Mouse (Mus musculus) heart, adult 2 months (tissue): ENCODE measurements around the gene Olfr430. TPM values are rescaled to one million over a fixed set of nuclear protein-coding genes. Genes with fewer than 3 reads are reported as not detected.

ENCODE experiments used
- DNase-seq, 2 experiments: peaks; one replicate each; pipeline ENCODE4 v3.0.0; 2021
- H3K27ac ChIP-seq: fragments of 200-600 bp; 2 replicates; pipeline ENCODE4 v1.8.1; 2022
- H3K27me3 ChIP-seq: fragments of 200-500 bp; 2 replicates; pipeline ENCODE4 v1.6.1; 2012; ENCODE audit warnings: mild to moderate bottlenecking, low read length, inconsistent platforms, mixed read lengths; ENCODE audit not compliant: control insufficient read depth, insufficient read depth
- H3K36me3 ChIP-seq: fragments of 200-500 bp; 2 replicates; pipeline ENCODE4 v1.6.1; 2012; ENCODE audit warnings: low read length, inconsistent platforms; ENCODE audit not compliant: control insufficient read depth, insufficient read depth
- H3K4me1 ChIP-seq: fragments of 200-500 bp; 2 replicates; pipeline ENCODE4 v1.6.1; 2011; ENCODE audit warnings: low read length; ENCODE audit not compliant: control insufficient read depth, insufficient read depth
- H3K4me3 ChIP-seq: fragments of 200-600 bp; 2 replicates; pipeline ENCODE4 v1.8.1; 2022
- H3K79me2 ChIP-seq: fragments of 200-500 bp; replicated peaks from 2 replicates; pipeline ENCODE4 v1.6.1; 2012; ENCODE audit warnings: mild to moderate bottlenecking, inconsistent platforms, low read length, moderate library complexity, mixed read lengths; ENCODE audit not compliant: control insufficient read depth, insufficient read depth
- H3K9ac ChIP-seq: fragments of 200-500 bp; 2 replicates; pipeline ENCODE4 v1.6.1; 2012; ENCODE audit warnings: low read depth, mild to moderate bottlenecking, control low read depth, inconsistent platforms, low read length, mixed read lengths
- CTCF ChIP-seq: fragments of 200-600 bp; IDR thresholded peaks from 2 replicates; pipeline ENCODE4 v1.8.1; 2022; ENCODE audit warnings: antibody characterized with exemption, mild to moderate bottlenecking, moderate library complexity
- EP300 ChIP-seq: fragments of 200-500 bp; IDR thresholded peaks from 2 replicates; pipeline ENCODE4 v1.6.1; 2011; ENCODE audit warnings: low read depth, low read length, control low read depth; ENCODE audit not compliant: insufficient read depth
- POLR2A ChIP-seq: fragments of 200-500 bp; IDR thresholded peaks from 2 replicates; pipeline ENCODE4 v1.6.1; 2011; ENCODE audit warnings: mild to moderate bottlenecking, low read depth, low read length, control low read depth; ENCODE audit not compliant: insufficient read depth
- WGBS: fragments of 180-500 bp; shearing (Covaris S2); methylation state at CpG from one replicate; pipeline ENCODE4 v1.1.7; 2018; 5-methylcytosine and 5-hydroxymethylcytosine counted together
- intact Hi-C: fragments of 180-260 bp; cut with DNase I; formaldehyde crosslinking; loops from one replicate; pipeline ENCODE4 v1.15.1; 2025
- polyA plus RNA-seq: library from polyadenylated mRNA; depleted of rRNA; stranded (reverse); fragments of >200 nt; gene quantifications from 2 replicates; pipeline ENCODE4 v1.2.3, GENCODE M21; 2012; rRNA removed
- total RNA-seq, 2 experiments: library from RNA; stranded (reverse); gene quantifications; 2 replicates each; pipeline ENCODE4 v1.2.3; 2021

Olfr430 gene
- total and polyA plus RNA-seq, 3 experiments, result not detected

DNA sequence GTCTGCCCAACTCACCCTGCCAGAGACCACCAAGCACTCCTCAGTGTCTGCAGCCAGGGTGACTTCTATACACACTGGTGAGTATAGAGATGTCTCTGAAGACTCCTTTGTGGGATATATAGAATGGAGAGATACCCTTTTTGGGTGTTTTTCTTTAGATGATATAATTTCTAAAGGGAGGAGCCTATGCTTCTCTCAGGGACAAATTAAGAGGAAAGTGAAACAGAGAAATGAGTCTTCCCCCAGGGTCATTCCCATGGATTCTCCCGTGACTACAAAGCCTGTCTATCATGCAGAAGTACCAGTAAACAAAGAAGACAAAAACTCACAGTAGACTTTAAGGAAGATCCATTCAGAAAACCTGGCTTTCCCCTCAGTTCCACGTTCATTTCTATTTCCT lies 54.7 kb downstream of the Olfr430 start, which contains the start of gene Olfr231:
Gene Olfr231 (minus strand): TSS at position 101 of the 400 bp plus-strand sequence.
- DNase-seq, result no peak
- Histone ChIP-seq H3K4me1 (no peaks in the 10 kb centered on the region), H3K27ac (no peak within 1 kb of the TSS), H3K27me3 (no peaks in the 10 kb centered on the region), H3K9ac (no peak within 1 kb of the TSS), H3K36me3 (no peaks in the 10 kb centered on the region), H3K4me3 (no peak within 1 kb of the TSS), H3K79me2 (no peaks in the 10 kb centered on the region)
- TF ChIP-seq CTCF, result no peak
- no peak for TF ChIP-seq POLR2A
- no peak for TF ChIP-seq EP300
- intact Hi-C loops, result no loop called here
- 58% methylated on average over 2 of the region's 2 CpGs for WGBS

Other genes starting within 250 kb of the Olfr430 start
- 1 to 10 TPM; 2.6 to 3.0 TPM for gene Ifi211, start 153.6 kb upstream of the Olfr430 start, total RNA-seq
- gene Ifi211, start 153.6 kb upstream of the Olfr430 start, polyA plus RNA-seq, result 0.85 and 1.3 TPM in 2 replicates
- gene Mndal, start 124.1 kb upstream of the Olfr430 start, total RNA-seq, result 10 to 100 TPM; 12.7 to 12.8 TPM
- 6.6 and 6.8 TPM in 2 replicates for gene Mndal, start 124.1 kb upstream of the Olfr430 start, polyA plus RNA-seq
- 10 to 100 TPM in 1 of 2 experiments, 1 to 10 TPM in 1; 9.6 to 14.0 TPM for gene Ifi203, start 123.9 kb upstream of the Olfr430 start, total RNA-seq
- 10.7 and 21.8 TPM in 2 replicates for gene Ifi203, start 123.9 kb upstream of the Olfr430 start, polyA plus RNA-seq
- gene Ifi202b, start 83.9 kb upstream of the Olfr430 start, total RNA-seq, result not detected
- gene Ifi202b, start 83.9 kb upstream of the Olfr430 start, polyA plus RNA-seq, result 0.38 TPM in 1 of 2 replicates, not detected in the other
- 10 to 100 TPM; 15.8 to 18.2 TPM for gene Ifi205, start 34.8 kb upstream of the Olfr430 start, total RNA-seq
- 1.8 and 2.5 TPM in 2 replicates for gene Ifi205, start 34.8 kb upstream of the Olfr430 start, polyA plus RNA-seq
- gene Olfr433, start 25.9 kb upstream of the Olfr430 start, total RNA-seq, result not detected
- 0.12 TPM in 1 of 2 replicates, not detected in the other for gene Olfr433, start 25.9 kb upstream of the Olfr430 start, polyA plus RNA-seq
- not detected for gene Olfr432, start 17.4 kb upstream of the Olfr430 start, total RNA-seq
- not detected in 2 replicates for gene Olfr432, start 17.4 kb upstream of the Olfr430 start, polyA plus RNA-seq
- not detected for gene Olfr429, start 17.7 kb downstream of the Olfr430 start, total RNA-seq
- not detected in 2 replicates for gene Olfr429, start 17.7 kb downstream of the Olfr430 start, polyA plus RNA-seq
- gene Olfr427, start 30.3 kb downstream of the Olfr430 start, total RNA-seq, result not detected
- gene Olfr427, start 30.3 kb downstream of the Olfr430 start, polyA plus RNA-seq, result not detected in 2 replicates
- not detected for gene Olfr231, start 54.6 kb downstream of the Olfr430 start, total RNA-seq
- not detected in 2 replicates for gene Olfr231, start 54.6 kb downstream of the Olfr430 start, polyA plus RNA-seq
- gene Olfr424, start 64.9 kb downstream of the Olfr430 start, total RNA-seq, result not detected
- gene Olfr424, start 64.9 kb downstream of the Olfr430 start, polyA plus RNA-seq, result not detected in 2 replicates
- not detected for gene Olfr420, start 89.0 kb downstream of the Olfr430 start, total RNA-seq
- gene Olfr420, start 89.0 kb downstream of the Olfr430 start, polyA plus RNA-seq, result not detected in 2 replicates
- 10 to 100 TPM in 1 of 2 experiments, 1 to 10 TPM in 1; 7.6 to 12.1 TPM for gene Spta1, start 106.2 kb downstream of the Olfr430 start, total RNA-seq
- 2.2 and 2.3 TPM in 2 replicates for gene Spta1, start 106.2 kb downstream of the Olfr430 start, polyA plus RNA-seq
- gene Olfr419, start 185.5 kb downstream of the Olfr430 start, total RNA-seq, result not detected
- not detected in 2 replicates for gene Olfr419, start 185.5 kb downstream of the Olfr430 start, polyA plus RNA-seq